Mouse (Mus musculus): ENCODE measurements around the gene Myh14. TPM values are rescaled to one million over a fixed set of nuclear protein-coding genes. Genes with fewer than 3 reads are reported as not detected.
A peak's percentile ranks its signal among the peaks of the same experiment; 100 is the strongest.

Gene Myh14
- polyA plus RNA-seq, 1 experiment = 17.4 TPM

DNA sequence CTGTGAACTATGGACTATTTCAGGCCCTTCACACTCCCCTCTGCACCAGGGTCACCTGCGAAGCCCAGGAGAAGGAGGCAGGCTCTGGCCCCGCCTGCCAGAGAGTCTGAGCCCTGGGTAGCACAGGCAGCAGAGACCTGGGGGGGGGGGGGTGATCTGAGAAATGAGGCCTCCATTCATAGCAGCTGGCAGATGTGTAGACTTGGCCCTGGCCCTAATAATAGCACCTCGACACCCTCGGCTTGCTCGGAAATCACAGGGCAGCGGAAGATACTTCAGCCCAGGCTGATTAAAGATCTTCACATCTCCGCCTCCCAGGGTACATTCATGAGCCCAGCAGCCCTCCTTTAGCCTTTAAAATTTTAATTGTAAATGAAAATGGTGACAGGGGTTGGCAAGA lies 58.5 kb downstream of the Myh14 start:
- no peak for TF ChIP-seq POLR2A (IDR thresholded peaks at IDR 0.05; ENCODE audit: extremely low read depth, insufficient read depth, low read length)
- TF ChIP-seq CTCF (IDR thresholded peaks at IDR 0.05; ENCODE audit: extremely low read depth, insufficient read depth, low read length) = no peak
- H3K4me3 ChIP-seq (ENCODE audit: insufficient read depth, low read length) = no peak overlapping the region
- H3K4me1 ChIP-seq (ENCODE audit: control insufficient read depth, insufficient read depth, low read length) = no peaks in the 10 kb centered on the region
- no peak overlapping the region for H3K27ac ChIP-seq (ENCODE audit: insufficient read depth, low read length)

DNA sequence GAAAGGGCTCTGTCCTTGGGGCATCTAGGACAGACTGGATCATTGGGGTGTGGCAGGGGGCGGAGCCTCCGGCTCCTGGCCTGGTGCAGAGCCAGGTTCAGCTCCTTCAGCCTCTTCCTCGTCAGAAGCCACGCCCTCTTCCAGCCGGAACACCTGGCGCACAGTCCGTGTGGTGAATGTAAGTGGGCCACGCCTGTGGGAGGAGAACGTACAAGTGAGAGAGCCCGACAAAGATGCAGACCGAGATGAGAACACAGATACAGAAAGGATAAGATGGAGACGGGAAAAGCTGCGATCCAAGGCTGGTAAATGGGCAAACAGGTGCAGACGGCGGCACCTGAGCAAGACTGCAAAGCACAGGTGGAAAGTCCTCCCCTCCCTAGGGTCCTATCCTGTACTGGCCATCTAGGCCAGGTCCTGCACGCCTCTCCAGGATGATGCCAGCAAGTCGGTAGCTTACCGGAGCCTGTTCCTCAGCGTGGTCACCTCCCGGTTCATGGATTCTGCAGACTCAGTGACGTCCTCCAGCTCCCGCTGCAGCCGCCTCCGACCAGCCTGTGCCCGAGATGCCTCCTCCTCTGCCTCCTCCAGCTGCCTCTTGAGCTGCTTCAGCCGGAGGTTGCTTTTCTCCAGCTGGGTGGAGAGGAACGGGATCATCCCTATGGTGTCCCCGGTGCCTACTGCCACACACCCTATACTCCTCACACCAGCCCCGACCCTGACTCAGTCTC lies 64.3 kb downstream of the Myh14 start:
- Histone ChIP-seq H3K4me3 (ENCODE audit: insufficient read depth, low read length) (peak overlapping the region; percentile 31), H3K27ac (ENCODE audit: insufficient read depth, low read length) (0 out of 2 replicates have a peak overlapping the region, but pooled peaks have one; percentile 41), H3K4me1 (ENCODE audit: control insufficient read depth, insufficient read depth, low read length) (no peaks in the 10 kb centered on the region)
- no peak for TF ChIP-seq CTCF (IDR thresholded peaks at IDR 0.05; ENCODE audit: extremely low read depth, insufficient read depth, low read length)
- peak; percentile 37; the same call in 1 of the 2 replicates for TF ChIP-seq POLR2A (IDR thresholded peaks at IDR 0.05; ENCODE audit: extremely low read depth, insufficient read depth, low read length)

DNA sequence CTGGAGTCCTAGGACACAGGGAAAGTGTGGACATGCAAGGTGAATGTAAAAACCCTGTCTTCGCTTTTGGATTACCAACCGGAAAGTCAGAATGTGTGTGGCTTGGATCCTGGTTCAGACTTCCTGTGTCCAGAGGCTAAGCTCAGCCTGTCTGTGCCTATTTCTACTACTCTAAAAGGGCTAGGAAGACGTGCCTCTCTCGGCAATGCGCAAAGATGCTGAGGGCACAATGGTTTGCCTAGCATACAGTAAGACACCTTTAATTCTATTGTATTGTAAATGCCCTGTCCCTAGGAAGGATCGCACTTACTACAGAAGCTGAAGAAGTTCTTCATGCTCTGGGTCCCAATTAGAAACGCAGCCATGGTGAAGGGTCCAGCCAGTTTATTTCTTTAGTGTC lies 65.2 kb downstream of the Myh14 start:
- no peak for TF ChIP-seq CTCF (IDR thresholded peaks at IDR 0.05; ENCODE audit: extremely low read depth, insufficient read depth, low read length)
- no peak for TF ChIP-seq POLR2A (IDR thresholded peaks at IDR 0.05; ENCODE audit: extremely low read depth, insufficient read depth, low read length)
- Histone ChIP-seq H3K4me3 (ENCODE audit: insufficient read depth, low read length) (no peak overlapping the region), H3K27ac (ENCODE audit: insufficient read depth, low read length) (no peak overlapping the region), H3K4me1 (ENCODE audit: control insufficient read depth, insufficient read depth, low read length) (no peaks in the 10 kb centered on the region)

DNA sequence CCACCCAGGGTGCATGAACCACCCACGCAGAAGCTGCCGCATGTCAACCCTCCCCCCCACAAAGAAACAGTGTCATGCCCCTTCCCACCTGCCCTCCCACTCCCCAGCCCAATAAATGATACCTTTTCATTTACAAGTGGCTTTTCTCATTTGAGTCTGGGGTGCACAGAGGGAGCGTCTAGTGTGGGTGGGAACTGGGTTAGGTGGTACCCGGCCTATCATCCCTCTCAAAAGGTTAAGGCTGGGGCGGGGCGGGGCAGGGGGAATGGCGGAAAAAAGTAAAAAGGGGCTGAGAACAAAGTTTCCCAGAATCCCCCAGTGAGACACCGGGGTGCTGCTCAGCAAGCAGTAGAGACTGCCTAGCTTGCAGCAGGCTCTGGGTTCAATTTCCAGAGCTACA lies 66.0 kb downstream of the Myh14 start:
- H3K4me3 ChIP-seq (ENCODE audit: insufficient read depth, low read length) = no peak overlapping the region
- no peak overlapping the region for H3K27ac ChIP-seq (ENCODE audit: insufficient read depth, low read length)
- no peaks in the 10 kb centered on the region for H3K4me1 ChIP-seq (ENCODE audit: control insufficient read depth, insufficient read depth, low read length)
- no peak for TF ChIP-seq CTCF (IDR thresholded peaks at IDR 0.05; ENCODE audit: extremely low read depth, insufficient read depth, low read length)
- TF ChIP-seq POLR2A (IDR thresholded peaks at IDR 0.05; ENCODE audit: extremely low read depth, insufficient read depth, low read length) = no peak

DNA sequence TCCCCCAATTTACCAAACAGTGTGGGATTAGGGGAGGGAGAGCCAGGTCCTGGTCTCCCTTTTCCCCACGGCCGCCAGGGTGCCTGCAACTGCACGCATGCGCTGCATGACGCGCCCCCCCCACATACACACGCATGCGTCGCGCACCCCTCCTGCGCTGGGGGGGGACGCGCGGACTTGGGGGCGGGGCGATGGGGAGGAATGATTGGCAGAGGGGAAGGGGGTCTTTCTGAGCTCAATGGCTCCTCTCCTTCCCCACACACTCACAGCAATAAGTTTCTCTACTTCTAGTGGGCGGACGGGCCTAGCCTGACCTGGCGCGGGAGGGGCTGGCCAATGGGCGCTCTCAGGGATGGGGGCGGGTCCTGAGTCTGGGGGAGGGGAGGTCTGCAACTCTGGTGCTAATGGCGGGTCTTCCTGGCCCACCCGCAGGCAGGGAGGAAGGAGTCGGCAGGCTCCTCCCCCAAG lies 66.5 kb downstream of the Myh14 start:
- Histone ChIP-seq H3K27ac (ENCODE audit: insufficient read depth, low read length) (no peak overlapping the region), H3K4me3 (ENCODE audit: insufficient read depth, low read length) (no peak overlapping the region), H3K4me1 (ENCODE audit: control insufficient read depth, insufficient read depth, low read length) (no peaks in the 10 kb centered on the region)
- TF ChIP-seq CTCF (IDR thresholded peaks at IDR 0.05; ENCODE audit: extremely low read depth, insufficient read depth, low read length) = no peak
- peak; percentile 31; the same call in 1 of the 2 replicates for TF ChIP-seq POLR2A (IDR thresholded peaks at IDR 0.05; ENCODE audit: extremely low read depth, insufficient read depth, low read length)

DNA sequence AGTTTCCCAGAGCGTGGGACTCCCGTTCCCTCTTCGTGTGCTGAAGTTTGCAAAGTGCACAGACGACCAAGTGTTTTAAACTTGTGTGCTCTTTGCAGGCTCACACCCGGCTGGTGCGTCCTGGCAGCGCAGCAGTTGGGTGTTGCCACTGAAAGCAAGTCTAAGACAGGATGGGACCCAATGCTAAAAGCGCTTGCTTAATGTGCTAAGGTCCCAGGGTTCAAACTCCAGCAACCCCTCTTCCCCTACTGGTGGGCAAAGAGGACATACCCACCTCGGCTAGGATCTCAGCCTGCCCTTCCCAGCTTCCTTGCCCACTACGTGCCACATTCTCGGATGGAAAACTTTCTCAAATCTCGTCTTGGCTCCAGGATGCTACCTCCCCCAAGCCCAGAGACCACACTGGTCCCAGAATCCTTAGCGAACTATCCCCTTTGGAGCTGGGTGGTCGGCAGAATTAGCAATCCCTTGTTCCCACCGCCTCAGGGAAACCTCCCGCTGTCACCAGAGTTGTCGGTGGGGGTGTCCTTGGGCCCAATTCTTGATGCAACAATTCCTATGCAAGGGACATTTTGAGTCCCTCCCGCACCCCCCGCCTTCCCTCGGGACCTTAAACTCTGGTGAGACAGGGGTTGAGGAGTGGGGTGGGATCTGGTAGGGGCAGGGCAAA lies 67.3 kb downstream of the Myh14 start:
- Histone ChIP-seq H3K4me3 (ENCODE audit: insufficient read depth, low read length) (no peak overlapping the region), H3K27ac (ENCODE audit: insufficient read depth, low read length) (no peak overlapping the region), H3K4me1 (ENCODE audit: control insufficient read depth, insufficient read depth, low read length) (no peaks in the 10 kb centered on the region)
- TF ChIP-seq POLR2A (IDR thresholded peaks at IDR 0.05; ENCODE audit: extremely low read depth, insufficient read depth, low read length) (no peak), CTCF (IDR thresholded peaks at IDR 0.05; ENCODE audit: extremely low read depth, insufficient read depth, low read length) (no peak)

DNA sequence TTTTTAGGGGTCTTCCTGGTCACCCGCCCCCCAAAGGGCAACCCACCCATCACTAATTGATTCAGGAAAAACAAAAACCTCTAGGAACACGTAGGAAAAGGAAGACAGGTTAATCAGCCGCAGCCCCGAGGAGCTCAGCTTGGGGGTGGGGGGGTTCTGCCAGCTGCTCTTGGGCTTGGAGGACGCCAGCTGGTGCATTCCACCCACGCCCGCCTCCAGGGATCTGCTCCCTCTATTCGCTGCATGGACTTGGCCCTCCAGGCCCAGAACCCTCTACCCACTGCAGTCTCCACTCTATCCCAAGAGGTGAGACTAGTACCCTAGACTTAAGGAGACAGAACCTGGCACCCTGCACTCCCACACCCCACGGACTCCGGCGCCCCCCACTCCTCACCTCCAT lies 68.2 kb downstream of the Myh14 start:
- Histone ChIP-seq H3K4me3 (ENCODE audit: insufficient read depth, low read length) (no peak overlapping the region), H3K27ac (ENCODE audit: insufficient read depth, low read length) (no peak overlapping the region), H3K4me1 (ENCODE audit: control insufficient read depth, insufficient read depth, low read length) (no peaks in the 10 kb centered on the region)
- no peak for TF ChIP-seq CTCF (IDR thresholded peaks at IDR 0.05; ENCODE audit: extremely low read depth, insufficient read depth, low read length)
- TF ChIP-seq POLR2A (IDR thresholded peaks at IDR 0.05; ENCODE audit: extremely low read depth, insufficient read depth, low read length) = no peak

DNA sequence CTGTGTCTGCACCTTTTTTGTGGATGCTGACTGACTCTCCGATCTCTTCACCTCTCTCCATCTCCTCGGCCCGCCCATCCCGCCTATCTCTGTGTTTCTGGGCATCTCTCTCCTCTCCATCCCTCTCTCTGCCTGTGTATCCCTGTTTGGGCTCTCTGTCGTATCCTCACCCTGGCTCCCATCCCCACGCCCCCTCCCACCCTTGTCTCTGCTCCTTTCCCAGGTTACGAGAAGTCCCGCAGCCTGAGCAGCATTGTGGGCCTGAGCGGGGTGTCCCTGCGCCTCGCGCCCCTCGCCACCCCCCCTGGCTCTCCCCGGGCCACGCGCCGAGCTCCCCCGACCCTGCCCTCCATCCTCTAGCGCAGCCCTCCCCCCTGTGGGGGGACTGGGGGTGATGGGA lies 69.0 kb downstream of the Myh14 start:
- H3K27ac ChIP-seq (ENCODE audit: insufficient read depth, low read length) = no peak overlapping the region
- no peaks in the 10 kb centered on the region for H3K4me1 ChIP-seq (ENCODE audit: control insufficient read depth, insufficient read depth, low read length)
- TF ChIP-seq POLR2A (IDR thresholded peaks at IDR 0.05; ENCODE audit: extremely low read depth, insufficient read depth, low read length) (no peak), CTCF (IDR thresholded peaks at IDR 0.05; ENCODE audit: extremely low read depth, insufficient read depth, low read length) (no peak)
- no peak overlapping the region for H3K4me3 ChIP-seq (ENCODE audit: insufficient read depth, low read length)

DNA sequence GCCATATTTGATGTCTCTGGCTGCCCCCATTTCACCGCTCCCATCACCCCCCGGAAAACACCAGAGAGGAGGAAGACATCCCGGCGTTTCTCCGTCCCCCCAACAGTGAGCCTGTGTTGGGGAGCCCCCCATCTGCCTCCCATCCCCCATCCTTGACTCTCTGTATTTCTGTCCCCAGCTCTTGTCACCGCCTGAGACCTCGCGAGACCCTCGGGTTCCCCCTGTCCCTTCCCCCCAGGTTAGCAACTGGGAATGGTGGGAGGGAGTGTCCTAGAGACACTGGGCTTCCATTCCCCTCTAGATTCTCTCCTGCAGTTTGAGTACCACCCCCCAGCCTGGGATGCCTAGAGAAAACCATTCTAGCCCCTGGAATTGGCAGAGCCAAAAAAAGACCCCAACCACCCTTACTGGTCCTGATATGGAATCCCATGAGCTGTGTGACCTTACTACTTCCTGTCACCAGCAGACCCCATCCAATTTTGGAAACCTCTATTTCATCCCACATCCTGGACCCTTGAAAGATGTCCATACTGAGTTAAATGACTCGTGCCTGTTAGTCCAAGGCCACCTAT lies 69.9 kb downstream of the Myh14 start:
- Histone ChIP-seq H3K4me1 (ENCODE audit: control insufficient read depth, insufficient read depth, low read length) (no peaks in the 10 kb centered on the region), H3K4me3 (ENCODE audit: insufficient read depth, low read length) (no peak overlapping the region), H3K27ac (ENCODE audit: insufficient read depth, low read length) (no peak overlapping the region)
- TF ChIP-seq POLR2A (IDR thresholded peaks at IDR 0.05; ENCODE audit: extremely low read depth, insufficient read depth, low read length) (no peak), CTCF (IDR thresholded peaks at IDR 0.05; ENCODE audit: extremely low read depth, insufficient read depth, low read length) (no peak)

Measured in cortical plate, adult 2 months (tissue).